In genomic region chr13:23885540-23885939, GRCm38 (mm10) we compare ENCODE assay signal across 10 mouse cellular contexts. TPM values are rescaled to one million over a fixed set of nuclear protein-coding genes. Genes with fewer than 3 reads are reported as not detected.
DNase-seq lines count a peak whose midpoint lies in the region; ATAC-seq and TF ChIP-seq lines count a peak whose summit lies in the region.
"Had no signal": no experiment of that assay in that cellular context is flagged by ENCODE, and none has a peak within 500 bp of the region (broad histone marks: within the 10 kb centered on the region; RNA-seq: fewer than 3 reads in every experiment).

No protein-coding gene starts in this region.

- no peaks in the 10 kb centered on the region for H3K4me1 ChIP-seq in liver, adult 2 months (ENCODE audit: control insufficient read depth, insufficient read depth, low read length)
- H3K4me1 ChIP-seq in liver, embryonic 11.5 days (replicated peaks; ENCODE audit: control insufficient read depth, insufficient read depth, low read length) = no peaks in the 10 kb centered on the region
- H3K4me1 ChIP-seq in limb, embryonic 10.5 days = peaks cover 19% of the 10 kb centered on the region
- no peaks in the 10 kb centered on the region for H3K4me1 ChIP-seq in stomach, postnatal 0 days (replicated peaks; ENCODE audit: control insufficient read depth, insufficient read depth)
- no peaks in the 10 kb centered on the region for H3K4me1 ChIP-seq in heart, embryonic 10.5 days

- no peak overlapping the region for H3K4me3 ChIP-seq in liver, adult 2 months (ENCODE audit: insufficient read depth, low read depth, low read length)
- H3K4me3 ChIP-seq in liver, embryonic 11.5 days (ENCODE audit: low read depth, low read length) = no peak overlapping the region
- H3K4me3 ChIP-seq in limb, embryonic 10.5 days = no peak overlapping the region
- no peak overlapping the region for H3K4me3 ChIP-seq in stomach, postnatal 0 days (ENCODE audit: low read depth, low read length)
- no peak overlapping the region for H3K4me3 ChIP-seq in heart, embryonic 10.5 days

- H3K36me3 ChIP-seq in liver, adult 2 months (ENCODE audit: control insufficient read depth, insufficient read depth, low read length) = peaks cover 6% of the 10 kb centered on the region
- H3K36me3 ChIP-seq in liver, embryonic 11.5 days (ENCODE audit: control insufficient read depth, insufficient read depth, low read length) = no peaks in the 10 kb centered on the region
- H3K36me3 ChIP-seq in limb, embryonic 10.5 days = no peaks in the 10 kb centered on the region
- no peaks in the 10 kb centered on the region for H3K36me3 ChIP-seq in stomach, postnatal 0 days (ENCODE audit: control insufficient read depth, insufficient read depth, low read length)
- H3K36me3 ChIP-seq in heart, embryonic 10.5 days = no peaks in the 10 kb centered on the region

- 37% methylated on average over 2 of the region's 2 CpGs for WGBS in liver, adult 2 months
- WGBS in liver, embryonic 11.5 days = 23% methylated on average over 2 of the region's 2 CpGs
- WGBS in limb, embryonic 10.5 days = 38% methylated on average over 2 of the region's 2 CpGs
- 34% methylated on average over 2 of the region's 2 CpGs for WGBS in stomach, postnatal 0 days
- WGBS in heart, embryonic 10.5 days = 28% methylated on average over 2 of the region's 2 CpGs

- no peak overlapping the region for H3K4me2 ChIP-seq in liver, embryonic 11.5 days
- no peak overlapping the region for H3K4me2 ChIP-seq in stomach, postnatal 0 days (replicated peaks; ENCODE audit: low read depth)

- no peak for TF ChIP-seq EP300 in stomach, postnatal 0 days (optimal IDR thresholded peaks at IDR 0.05)

- DNase-seq in adrenal gland, adult 2 months = peak; percentile 17
- no peak for DNase-seq in adrenal gland, adult 18-20 months (ENCODE audit: low spot score in 2 of 2)
- peak; percentile 50 for DNase-seq in liver, adult 2 months (ENCODE audit: extremely low read depth, low read depth, low spot score)
- DNase-seq in liver, embryonic 11.5 days (ENCODE audit: low spot score) = no peak
- peak; percentile 38 for DNase-seq in limb, embryonic 10.5 days (ENCODE audit: low spot score)
- DNase-seq in stomach, postnatal 0 days (ENCODE audit: low spot score) = peak; percentile 24
- DNase-seq in left cerebral cortex, postnatal 14 days (ENCODE audit: low spot score in 2 of 2) = no peak
- DNase-seq in heart, embryonic 10.5 days (ENCODE audit: low spot score) = no peak

- no peaks in the 10 kb centered on the region for H3K27me3 ChIP-seq in liver, adult 2 months (ENCODE audit: control insufficient read depth, insufficient read depth, low read length)
- H3K27me3 ChIP-seq in liver, embryonic 11.5 days (replicated peaks; ENCODE audit: control insufficient read depth, insufficient read depth, low read length) = no peaks in the 10 kb centered on the region
- no peaks in the 10 kb centered on the region for H3K27me3 ChIP-seq in limb, embryonic 10.5 days (ENCODE audit: low read depth, poor library complexity, severe bottlenecking)
- no peaks in the 10 kb centered on the region for H3K27me3 ChIP-seq in stomach, postnatal 0 days (ENCODE audit: control insufficient read depth, insufficient read depth, low read length)
- no peaks in the 10 kb centered on the region for H3K27me3 ChIP-seq in heart, embryonic 10.5 days (ENCODE audit: insufficient read depth, poor library complexity, severe bottlenecking)

- no peak overlapping the region for H3K9ac ChIP-seq in liver, adult 2 months (ENCODE audit: low read depth, low read length)
- no peak overlapping the region for H3K9ac ChIP-seq in liver, embryonic 11.5 days (ENCODE audit: low read depth, low read length)
- H3K9ac ChIP-seq in stomach, postnatal 0 days (ENCODE audit: low read length) = no peak overlapping the region

- no peaks in the 10 kb centered on the region for H3K9me3 ChIP-seq in liver, embryonic 11.5 days (ENCODE audit: control insufficient read depth, low read length)
- H3K9me3 ChIP-seq in limb, embryonic 10.5 days (replicated peaks) = no peaks in the 10 kb centered on the region
- no peaks in the 10 kb centered on the region for H3K9me3 ChIP-seq in stomach, postnatal 0 days (ENCODE audit: control insufficient read depth, low read length)
- H3K9me3 ChIP-seq in heart, embryonic 10.5 days = no peaks in the 10 kb centered on the region

- no peak for ATAC-seq in liver, embryonic 11.5 days (replicated peaks; ENCODE audit: low FRiP score)
- no peak for ATAC-seq in stomach, postnatal 0 days (ENCODE audit: low FRiP score, low TSS enrichment)

- no peaks in the 10 kb centered on the region for H3K79me2 ChIP-seq in liver, adult 2 months (ENCODE audit: control insufficient read depth, insufficient read depth, low read length)

- H3K27ac ChIP-seq in liver, adult 2 months (replicated peaks; ENCODE audit: insufficient read depth, low read depth, low read length) = no peak overlapping the region
- no peak overlapping the region for H3K27ac ChIP-seq in liver, embryonic 11.5 days (ENCODE audit: low read depth, low read length)
- no peak overlapping the region for H3K27ac ChIP-seq in limb, embryonic 10.5 days
- H3K27ac ChIP-seq in stomach, postnatal 0 days (replicated peaks) = no peak overlapping the region
- no peak overlapping the region for H3K27ac ChIP-seq in heart, embryonic 10.5 days

- peak; percentile 61; the same call in 1 of the 2 replicates for TF ChIP-seq CTCF in liver, adult 2 months (IDR thresholded peaks at IDR 0.05; ENCODE audit: low read depth, low read length)
- peak; percentile 70 for TF ChIP-seq CTCF in stomach, postnatal 0 days (IDR thresholded peaks at IDR 0.05; ENCODE audit: low read depth)

- intact Hi-C loops in left cerebral cortex, postnatal 14 days (cut with DNase I) = loop anchor here (5.0 kb wide), 1 partner anchor 93 kb away; no protein-coding TSS in a partner anchor

- no peak for TF ChIP-seq POLR2A in liver, adult 2 months (IDR thresholded peaks at IDR 0.05; ENCODE audit: extremely low read depth, insufficient read depth, low read length)

RNA-seq across cellular contexts. Expression of gene Slc17a1, which starts 18.0 kb away (rescaled TPM):
- under 1 TPM in 1 of 2 experiments, not detected in 1; 0.24 TPM for total RNA-seq in adrenal gland, adult 2 months (2021)
- polyA plus RNA-seq in adrenal gland, adult 2 months (2012; rRNA removed) = not detected in 2 replicates
- not detected for total RNA-seq in adrenal gland, adult 18-20 months (2021)
- total RNA-seq in liver, adult 2 months (2014; rRNA removed) = 13.3 and 20.1 TPM in 2 replicates
- polyA plus RNA-seq in liver, adult 2 months (2012; rRNA removed) = 12.9 and 14.5 TPM in 2 replicates
- polyA plus RNA-seq in liver, embryonic 11.5 days (2014; fragmentation: Nextera tagmentation; extraction: Ambion mirVana) = not detected in 2 replicates
- polyA plus RNA-seq in limb, embryonic 10.5 days (2016; fragmentation: Nextera tagmentation; extraction: Ambion mirVana) = not detected in 2 replicates
- polyA plus RNA-seq in stomach, postnatal 0 days (2015; fragmentation: Nextera tagmentation; extraction: Ambion mirVana) = not detected in 2 replicates
- not detected for total RNA-seq in left cerebral cortex, postnatal 14 days (2021)
- polyA plus RNA-seq in heart, embryonic 10.5 days (2016; fragmentation: Nextera tagmentation; extraction: Ambion mirVana) = not detected in 2 replicates
- polyA plus RNA-seq: C2C12; heart, embryonic 16.5 days had no signal

RNA-seq across cellular contexts. Expression of gene Slc17a4, which starts 29.3 kb away (rescaled TPM):
- total RNA-seq in adrenal gland, adult 2 months (2021) = under 1 TPM; 0.14 to 0.43 TPM
- 0.08 and 0.15 TPM in 2 replicates for polyA plus RNA-seq in adrenal gland, adult 2 months (2012; rRNA removed)
- total RNA-seq in adrenal gland, adult 18-20 months (2021) = under 1 TPM in 1 of 2 experiments, not detected in 1; 0.53 TPM
- 22.4 and 27.4 TPM in 2 replicates for total RNA-seq in liver, adult 2 months (2014; rRNA removed)
- polyA plus RNA-seq in liver, adult 2 months (2012; rRNA removed) = 52.0 and 60.3 TPM in 2 replicates
- 0.06 TPM in 1 of 2 replicates, not detected in the other for polyA plus RNA-seq in liver, embryonic 11.5 days (2014; fragmentation: Nextera tagmentation; extraction: Ambion mirVana)
- not detected in 2 replicates for polyA plus RNA-seq in limb, embryonic 10.5 days (2016; fragmentation: Nextera tagmentation; extraction: Ambion mirVana)
- polyA plus RNA-seq in stomach, postnatal 0 days (2015; fragmentation: Nextera tagmentation; extraction: Ambion mirVana) = 0.07 and 0.21 TPM in 2 replicates
- not detected for total RNA-seq in left cerebral cortex, postnatal 14 days (2021)
- 0.10 TPM in 1 of 2 replicates, not detected in the other for polyA plus RNA-seq in heart, embryonic 10.5 days (2016; fragmentation: Nextera tagmentation; extraction: Ambion mirVana)
- polyA plus RNA-seq: C2C12 had no signal

RNA-seq across cellular contexts. Expression of gene Slc17a3, which starts 46.3 kb away (rescaled TPM):
- 1 to 10 TPM in 1 of 2 experiments, under 1 TPM in 1; 0.35 to 1.6 TPM for total RNA-seq in adrenal gland, adult 2 months (2021)
- 0.20 TPM in 1 of 2 replicates, not detected in the other for polyA plus RNA-seq in adrenal gland, adult 2 months (2012; rRNA removed)
- under 1 TPM; 0.16 to 0.86 TPM for total RNA-seq in adrenal gland, adult 18-20 months (2021)
- total RNA-seq in liver, adult 2 months (2014; rRNA removed) = 32.8 and 38.1 TPM in 2 replicates
- 34.5 and 39.7 TPM in 2 replicates for polyA plus RNA-seq in liver, adult 2 months (2012; rRNA removed)
- polyA plus RNA-seq in liver, embryonic 11.5 days (2014; fragmentation: Nextera tagmentation; extraction: Ambion mirVana) = 0.36 and 0.43 TPM in 2 replicates
- not detected in 2 replicates for polyA plus RNA-seq in limb, embryonic 10.5 days (2016; fragmentation: Nextera tagmentation; extraction: Ambion mirVana)
- polyA plus RNA-seq in stomach, postnatal 0 days (2015; fragmentation: Nextera tagmentation; extraction: Ambion mirVana) = not detected in 2 replicates
- under 1 TPM; 0.17 to 0.22 TPM for total RNA-seq in left cerebral cortex, postnatal 14 days (2021)
- polyA plus RNA-seq in heart, embryonic 10.5 days (2016; fragmentation: Nextera tagmentation; extraction: Ambion mirVana) = not detected in 2 replicates
- polyA plus RNA-seq: C2C12; heart, embryonic 16.5 days had no signal

RNA-seq across cellular contexts. Expression of gene Hist1h2ba, which starts 48.4 kb away (rescaled TPM):
- total RNA-seq in adrenal gland, adult 2 months (2021) = not detected
- polyA plus RNA-seq in adrenal gland, adult 2 months (2012; rRNA removed) = not detected in 2 replicates
- not detected for total RNA-seq in adrenal gland, adult 18-20 months (2021)
- total RNA-seq in liver, adult 2 months (2014; rRNA removed) = not detected in 2 replicates
- not detected in 2 replicates for polyA plus RNA-seq in liver, adult 2 months (2012; rRNA removed)
- polyA plus RNA-seq in liver, embryonic 11.5 days (2014; fragmentation: Nextera tagmentation; extraction: Ambion mirVana) = not detected in 2 replicates
- polyA plus RNA-seq in limb, embryonic 10.5 days (2016; fragmentation: Nextera tagmentation; extraction: Ambion mirVana) = not detected in 2 replicates
- polyA plus RNA-seq in stomach, postnatal 0 days (2015; fragmentation: Nextera tagmentation; extraction: Ambion mirVana) = not detected in 2 replicates
- not detected for total RNA-seq in left cerebral cortex, postnatal 14 days (2021)
- not detected in 2 replicates for polyA plus RNA-seq in heart, embryonic 10.5 days (2016; fragmentation: Nextera tagmentation; extraction: Ambion mirVana)
- polyA plus RNA-seq: C2C12; heart, embryonic 16.5 days had no signal

RNA-seq across cellular contexts. Expression of gene Hist1h2aa, which starts 48.7 kb away (rescaled TPM):
- not detected for total RNA-seq in adrenal gland, adult 2 months (2021)
- polyA plus RNA-seq in adrenal gland, adult 2 months (2012; rRNA removed) = not detected in 2 replicates
- not detected for total RNA-seq in adrenal gland, adult 18-20 months (2021)
- total RNA-seq in liver, adult 2 months (2014; rRNA removed) = not detected in 2 replicates
- not detected in 2 replicates for polyA plus RNA-seq in liver, adult 2 months (2012; rRNA removed)
- not detected in 2 replicates for polyA plus RNA-seq in liver, embryonic 11.5 days (2014; fragmentation: Nextera tagmentation; extraction: Ambion mirVana)
- polyA plus RNA-seq in limb, embryonic 10.5 days (2016; fragmentation: Nextera tagmentation; extraction: Ambion mirVana) = not detected in 2 replicates
- polyA plus RNA-seq in stomach, postnatal 0 days (2015; fragmentation: Nextera tagmentation; extraction: Ambion mirVana) = not detected in 2 replicates
- total RNA-seq in left cerebral cortex, postnatal 14 days (2021) = not detected
- not detected in 2 replicates for polyA plus RNA-seq in heart, embryonic 10.5 days (2016; fragmentation: Nextera tagmentation; extraction: Ambion mirVana)
- polyA plus RNA-seq: C2C12; heart, embryonic 16.5 days had no signal

Comparison
In these comparisons a context has a peak if more than half of its experiments do, and no peak if none do; other contexts are left out.
1. DNase-seq: peak in adrenal gland, adult 2 months (single experiment), liver, adult 2 months (single experiment), limb, embryonic 10.5 days (single experiment) and stomach, postnatal 0 days (single experiment); none in adrenal gland, adult 18-20 months (0 of 2), liver, embryonic 11.5 days (single experiment), left cerebral cortex, postnatal 14 days (0 of 2) and heart, embryonic 10.5 days (single experiment).
2. RNA of gene Slc17a1, which starts 18.0 kb away (polyA plus RNA-seq): 12.9 to 14.5 TPM in liver, adult 2 months; not detected in liver, embryonic 11.5 days, not detected in adrenal gland, adult 2 months, not detected in limb, embryonic 10.5 days, not detected in stomach, postnatal 0 days and not detected in heart, embryonic 10.5 days; every median in the first group is over 10 times any median in the second.
3. RNA of gene Slc17a4, which starts 29.3 kb away (polyA plus RNA-seq): 52.0 to 60.3 TPM in liver, adult 2 months; 0.07 to 0.21 TPM in stomach, postnatal 0 days, 0.08 to 0.15 TPM in adrenal gland, adult 2 months, 0.10 TPM in heart, embryonic 10.5 days, 0.06 TPM in liver, embryonic 11.5 days and not detected in limb, embryonic 10.5 days; every median in the first group is over 10 times any median in the second.
4. RNA of gene Slc17a3, which starts 46.3 kb away (polyA plus RNA-seq): 34.5 to 39.7 TPM in liver, adult 2 months; 0.36 to 0.43 TPM in liver, embryonic 11.5 days, 0.20 TPM in adrenal gland, adult 2 months, not detected in limb, embryonic 10.5 days, not detected in stomach, postnatal 0 days and not detected in heart, embryonic 10.5 days; every median in the first group is over 10 times any median in the second.